In genomic region chr4:40720910-40721309, GRCm38 (mm10) we compare ENCODE assay signal across 8 mouse cellular contexts. TPM values are rescaled to one million over a fixed set of nuclear protein-coding genes. Genes with fewer than 3 reads are reported as not detected.
DNase-seq lines count a peak whose midpoint lies in the region; ATAC-seq and TF ChIP-seq lines count a peak whose summit lies in the region.

No protein-coding gene starts in this region.

- WGBS in forebrain, embryonic 15.5 days, result 95% methylated on average over 8 of the region's 8 CpGs
- WGBS in forebrain, embryonic 14.5 days, result 98% methylated on average over 8 of the region's 8 CpGs
- 95% methylated on average over 8 of the region's 8 CpGs for WGBS in midbrain, embryonic 10.5 days
- WGBS in midbrain, embryonic 11.5 days, result 94% methylated on average over 8 of the region's 8 CpGs
- WGBS in liver, postnatal 0 days (ENCODE audit: insufficient replicate concordance), result 66% methylated on average over 8 of the region's 8 CpGs

- no peak for DNase-seq in forebrain, embryonic 14.5 days (ENCODE audit: low spot score)
- DNase-seq in midbrain, embryonic 10.5 days (ENCODE audit: low spot score), result no peak
- DNase-seq in midbrain, embryonic 11.5 days (ENCODE audit: low spot score, missing footprints), result no peak
- DNase-seq in liver, postnatal 0 days, result no peak
- DNase-seq in thymus, postnatal 25 days, result peak; percentile 45
- DNase-seq in cerebellum, adult 9-11 months, result no peak
- no peak for DNase-seq in spleen, adult 12 weeks (ENCODE audit: low spot score)

- H3K4me1 ChIP-seq in forebrain, embryonic 15.5 days, result peaks cover 40% of the 10 kb centered on the region
- peaks cover 31% of the 10 kb centered on the region for H3K4me1 ChIP-seq in forebrain, embryonic 14.5 days (ENCODE audit: control insufficient read depth, insufficient read depth, low read length)
- H3K4me1 ChIP-seq in midbrain, embryonic 10.5 days, result peaks cover 38% of the 10 kb centered on the region
- H3K4me1 ChIP-seq in midbrain, embryonic 11.5 days (ENCODE audit: control insufficient read depth, insufficient read depth, low read length), result peaks cover 19% of the 10 kb centered on the region
- H3K4me1 ChIP-seq in liver, postnatal 0 days (ENCODE audit: insufficient read depth), result peaks cover 23% of the 10 kb centered on the region

- TF ChIP-seq EP300 in liver, postnatal 0 days (IDR thresholded peaks at IDR 0.05; ENCODE audit: low read depth), result no peak

- H3K9me3 ChIP-seq in forebrain, embryonic 15.5 days, result no peaks in the 10 kb centered on the region
- no peaks in the 10 kb centered on the region for H3K9me3 ChIP-seq in forebrain, embryonic 14.5 days (replicated peaks; ENCODE audit: control insufficient read depth, low read length)
- no peaks in the 10 kb centered on the region for H3K9me3 ChIP-seq in midbrain, embryonic 10.5 days (replicated peaks)
- H3K9me3 ChIP-seq in midbrain, embryonic 11.5 days (ENCODE audit: control insufficient read depth, low read length), result no peaks in the 10 kb centered on the region
- no peaks in the 10 kb centered on the region for H3K9me3 ChIP-seq in liver, postnatal 0 days (ENCODE audit: low read length)

- ATAC-seq in forebrain, embryonic 15.5 days (replicated peaks), result no peak
- ATAC-seq in forebrain, embryonic 14.5 days, result no peak
- ATAC-seq in midbrain, embryonic 11.5 days (ENCODE audit: low FRiP score), result no peak
- no peak for ATAC-seq in liver, postnatal 0 days

- TF ChIP-seq CTCF in liver, postnatal 0 days (IDR thresholded peaks at IDR 0.05; ENCODE audit: low read depth), result no peak

- no peak overlapping the region for H3K4me2 ChIP-seq in forebrain, embryonic 15.5 days (replicated peaks)
- H3K4me2 ChIP-seq in forebrain, embryonic 14.5 days (ENCODE audit: low read length), result no peak overlapping the region
- H3K4me2 ChIP-seq in midbrain, embryonic 11.5 days, result no peak overlapping the region
- peak overlapping the region; percentile 72 for H3K4me2 ChIP-seq in liver, postnatal 0 days (ENCODE audit: low read depth, low read length)

- peak overlapping the region; percentile 99; the same call in 1 of the 2 replicates for H3K27ac ChIP-seq in forebrain, embryonic 15.5 days (replicated peaks)
- no peak overlapping the region for H3K27ac ChIP-seq in forebrain, embryonic 14.5 days (ENCODE audit: low read depth, low read length)
- peak overlapping the region; percentile 99; the same call in 1 of the 2 replicates for H3K27ac ChIP-seq in midbrain, embryonic 10.5 days (replicated peaks)
- no peak overlapping the region for H3K27ac ChIP-seq in midbrain, embryonic 11.5 days (ENCODE audit: low read depth, low read length)
- peak overlapping the region; percentile 97 for H3K27ac ChIP-seq in liver, postnatal 0 days (ENCODE audit: low read depth)

- no peaks in the 10 kb centered on the region for H3K27me3 ChIP-seq in forebrain, embryonic 15.5 days
- no peaks in the 10 kb centered on the region for H3K27me3 ChIP-seq in forebrain, embryonic 14.5 days (replicated peaks; ENCODE audit: control insufficient read depth, insufficient read depth, low read length)
- no peaks in the 10 kb centered on the region for H3K27me3 ChIP-seq in midbrain, embryonic 10.5 days (ENCODE audit: low read depth, poor library complexity, severe bottlenecking)
- no peaks in the 10 kb centered on the region for H3K27me3 ChIP-seq in midbrain, embryonic 11.5 days (ENCODE audit: control insufficient read depth, insufficient read depth, low read length)
- H3K27me3 ChIP-seq in liver, postnatal 0 days (ENCODE audit: insufficient read depth, low read length), result no peaks in the 10 kb centered on the region

- H3K36me3 ChIP-seq in forebrain, embryonic 15.5 days, result peaks cover 15% of the 10 kb centered on the region
- H3K36me3 ChIP-seq in forebrain, embryonic 14.5 days (ENCODE audit: control insufficient read depth, insufficient read depth, low read length), result peaks cover 19% of the 10 kb centered on the region
- peaks cover 20% of the 10 kb centered on the region for H3K36me3 ChIP-seq in midbrain, embryonic 10.5 days
- no peaks in the 10 kb centered on the region; the same call in 1 of the 2 replicates for H3K36me3 ChIP-seq in midbrain, embryonic 11.5 days (ENCODE audit: control insufficient read depth, insufficient read depth, low read length)
- no peaks in the 10 kb centered on the region; the same call in 1 of the 2 replicates for H3K36me3 ChIP-seq in liver, postnatal 0 days (replicated peaks; ENCODE audit: insufficient read depth, low read length)

- H3K9ac ChIP-seq in forebrain, embryonic 15.5 days (replicated peaks), result no peak overlapping the region
- no peak overlapping the region for H3K9ac ChIP-seq in forebrain, embryonic 14.5 days (ENCODE audit: low read length)
- H3K9ac ChIP-seq in midbrain, embryonic 11.5 days (ENCODE audit: low read length), result no peak overlapping the region
- H3K9ac ChIP-seq in liver, postnatal 0 days (replicated peaks), result no peak overlapping the region

- H3K4me3 ChIP-seq in forebrain, embryonic 15.5 days, result no peak overlapping the region
- H3K4me3 ChIP-seq in forebrain, embryonic 14.5 days (ENCODE audit: low read depth, low read length), result no peak overlapping the region
- no peak overlapping the region for H3K4me3 ChIP-seq in midbrain, embryonic 10.5 days
- no peak overlapping the region for H3K4me3 ChIP-seq in midbrain, embryonic 11.5 days (ENCODE audit: low read depth, low read length)
- no peak overlapping the region for H3K4me3 ChIP-seq in liver, postnatal 0 days (ENCODE audit: low read depth, low read length)

RNA-seq across cellular contexts. Expression of gene Dnaja1, which starts 1.0 kb away (rescaled TPM):
- polyA plus RNA-seq in forebrain, embryonic 15.5 days (2015; fragmentation: Nextera tagmentation; extraction: Ambion mirVana), result 695 and 704 TPM in 2 replicates
- 657 and 755 TPM in 2 replicates for polyA plus RNA-seq in forebrain, embryonic 14.5 days (2014; fragmentation: Nextera tagmentation; extraction: Ambion mirVana)
- 617 and 620 TPM in 2 replicates for polyA plus RNA-seq in midbrain, embryonic 10.5 days (2016; fragmentation: Nextera tagmentation; extraction: Ambion mirVana)
- 710 and 762 TPM in 2 replicates for polyA plus RNA-seq in midbrain, embryonic 11.5 days (2014; fragmentation: Nextera tagmentation; extraction: Ambion mirVana)
- polyA plus RNA-seq in liver, postnatal 0 days (2015; fragmentation: Nextera tagmentation; extraction: Ambion mirVana), result 180 and 183 TPM in 2 replicates

RNA-seq across cellular contexts. Expression of gene Aptx, which starts 17.9 kb away (rescaled TPM):
- polyA plus RNA-seq in forebrain, embryonic 15.5 days (2015; fragmentation: Nextera tagmentation; extraction: Ambion mirVana), result 55.5 and 56.7 TPM in 2 replicates
- polyA plus RNA-seq in forebrain, embryonic 14.5 days (2014; fragmentation: Nextera tagmentation; extraction: Ambion mirVana), result 59.1 and 59.5 TPM in 2 replicates
- 37.8 and 49.9 TPM in 2 replicates for polyA plus RNA-seq in midbrain, embryonic 10.5 days (2016; fragmentation: Nextera tagmentation; extraction: Ambion mirVana)
- 44.6 and 45.8 TPM in 2 replicates for polyA plus RNA-seq in midbrain, embryonic 11.5 days (2014; fragmentation: Nextera tagmentation; extraction: Ambion mirVana)
- 11.6 and 12.0 TPM in 2 replicates for polyA plus RNA-seq in liver, postnatal 0 days (2015; fragmentation: Nextera tagmentation; extraction: Ambion mirVana)

RNA-seq across cellular contexts. Expression of gene Smu1, which starts 36.8 kb away (rescaled TPM):
- polyA plus RNA-seq in forebrain, embryonic 15.5 days (2015; fragmentation: Nextera tagmentation; extraction: Ambion mirVana), result 153 and 154 TPM in 2 replicates
- 169 and 177 TPM in 2 replicates for polyA plus RNA-seq in forebrain, embryonic 14.5 days (2014; fragmentation: Nextera tagmentation; extraction: Ambion mirVana)
- polyA plus RNA-seq in midbrain, embryonic 10.5 days (2016; fragmentation: Nextera tagmentation; extraction: Ambion mirVana), result 197 and 199 TPM in 2 replicates
- 192 and 194 TPM in 2 replicates for polyA plus RNA-seq in midbrain, embryonic 11.5 days (2014; fragmentation: Nextera tagmentation; extraction: Ambion mirVana)
- polyA plus RNA-seq in liver, postnatal 0 days (2015; fragmentation: Nextera tagmentation; extraction: Ambion mirVana), result 52.5 and 56.8 TPM in 2 replicates

Comparison
In these comparisons a context has a peak if more than half of its experiments do, and no peak if none do; other contexts are left out.
1. H3K27ac ChIP-seq: peak in forebrain, embryonic 15.5 days (single experiment), midbrain, embryonic 10.5 days (single experiment) and liver, postnatal 0 days (single experiment); none in forebrain, embryonic 14.5 days (single experiment) and midbrain, embryonic 11.5 days (single experiment).